Comparison of ENCODE assay signal across 7 mouse cellular contexts in genomic region chr3:138143315-138144059, GRCm38 (mm10). TPM values are rescaled to one million over a fixed set of nuclear protein-coding genes. Genes with fewer than 3 reads are reported as not detected.
A peak's percentile ranks its signal among the peaks of the same experiment; 100 is the strongest.
DNase-seq lines count a peak whose midpoint lies in the region; ATAC-seq lines count a peak whose summit lies in the region.

Trmt10a (plus strand) TSS chr3:138143448.

- H3K4me1 ChIP-seq in embryonic facial prominence, embryonic 11.5 days (ENCODE audit: control insufficient read depth, insufficient read depth, low read length) = no peaks in the 10 kb centered on the region
- peaks cover 7% of the 10 kb centered on the region; the same call in 1 of the 2 replicates for H3K4me1 ChIP-seq in limb, embryonic 10.5 days
- H3K4me1 ChIP-seq in midbrain, embryonic 13.5 days (replicated peaks) = peaks cover 7% of the 10 kb centered on the region

- WGBS in embryonic facial prominence, embryonic 11.5 days = under 1% methylated on average over 70 of the region's 70 CpGs
- WGBS in limb, embryonic 10.5 days = under 1% methylated on average over 70 of the region's 70 CpGs
- WGBS in midbrain, embryonic 13.5 days = under 1% methylated on average over 70 of the region's 70 CpGs

- no peaks in the 10 kb centered on the region for H3K36me3 ChIP-seq in embryonic facial prominence, embryonic 11.5 days (replicated peaks; ENCODE audit: control insufficient read depth, insufficient read depth, low read depth, low read length)
- H3K36me3 ChIP-seq in limb, embryonic 10.5 days = peaks cover 4% of the 10 kb centered on the region
- H3K36me3 ChIP-seq in midbrain, embryonic 13.5 days = no peaks in the 10 kb centered on the region

- peak within 1 kb of the TSS; percentile 88 for H3K9ac ChIP-seq in embryonic facial prominence, embryonic 11.5 days (replicated peaks; ENCODE audit: low read length)
- H3K9ac ChIP-seq in midbrain, embryonic 13.5 days (replicated peaks) = peak within 1 kb of the TSS; percentile 78

- peak; percentile 98 for ATAC-seq in embryonic facial prominence, embryonic 11.5 days (replicated peaks; ENCODE audit: insufficient number of reproducible peaks, low FRiP score, low TSS enrichment, low read depth)
- peak; percentile 82 for ATAC-seq in granulocyte monocyte progenitor cell, adult 5-6 weeks (replicated peaks; ENCODE audit: poor library complexity, severe bottlenecking)
- peak; percentile 98 for ATAC-seq in midbrain, embryonic 13.5 days

- peak within 1 kb of the TSS; percentile 65 for H3K4me3 ChIP-seq in embryonic facial prominence, embryonic 11.5 days (ENCODE audit: low read depth, low read length)
- H3K4me3 ChIP-seq in limb, embryonic 10.5 days = peak within 1 kb of the TSS; percentile 75
- H3K4me3 ChIP-seq in midbrain, embryonic 13.5 days (replicated peaks) = peak within 1 kb of the TSS; percentile 58

- peak within 1 kb of the TSS; percentile 66 for H3K4me2 ChIP-seq in embryonic facial prominence, embryonic 11.5 days (ENCODE audit: low read depth, low read length)
- H3K4me2 ChIP-seq in midbrain, embryonic 13.5 days (replicated peaks) = peak within 1 kb of the TSS; percentile 66

- no peaks in the 10 kb centered on the region for H3K9me3 ChIP-seq in embryonic facial prominence, embryonic 11.5 days (replicated peaks; ENCODE audit: control insufficient read depth, low read length)
- H3K9me3 ChIP-seq in limb, embryonic 10.5 days (replicated peaks) = no peaks in the 10 kb centered on the region
- H3K9me3 ChIP-seq in midbrain, embryonic 13.5 days = no peaks in the 10 kb centered on the region

- DNase-seq in adrenal gland, postnatal 14 days = peak; percentile 99
- DNase-seq in embryonic facial prominence, embryonic 11.5 days (ENCODE audit: low spot score) = peak; percentile 98
- peak; percentile 98 for DNase-seq in kidney, adult 11 months
- DNase-seq in limb, embryonic 10.5 days (ENCODE audit: low spot score) = peak; percentile 98
- DNase-seq in spleen, adult 12 weeks (ENCODE audit: low spot score) = peak; percentile 95

- peak within 1 kb of the TSS; percentile 97 for H3K27ac ChIP-seq in embryonic facial prominence, embryonic 11.5 days (replicated peaks; ENCODE audit: low read depth, low read length)
- H3K27ac ChIP-seq in limb, embryonic 10.5 days = peak within 1 kb of the TSS; percentile 98
- H3K27ac ChIP-seq in midbrain, embryonic 13.5 days = peak within 1 kb of the TSS; percentile 98

- H3K27me3 ChIP-seq in embryonic facial prominence, embryonic 11.5 days (ENCODE audit: control insufficient read depth, insufficient read depth, low read length) = no peaks in the 10 kb centered on the region
- H3K27me3 ChIP-seq in limb, embryonic 10.5 days (ENCODE audit: low read depth, poor library complexity, severe bottlenecking) = no peaks in the 10 kb centered on the region
- H3K27me3 ChIP-seq in midbrain, embryonic 13.5 days = no peaks in the 10 kb centered on the region

RNA-seq across cellular contexts. Expression of gene Trmt10a, which starts in this region (rescaled TPM):
- total RNA-seq in adrenal gland, postnatal 14 days (2021) = 11.7 and 14.7 TPM in 2 replicates
- polyA plus RNA-seq in embryonic facial prominence, embryonic 11.5 days (2014; fragmentation: Nextera tagmentation; extraction: Ambion mirVana) = 16.5 and 17.2 TPM in 2 replicates
- 3.9 and 9.1 TPM in 2 replicates for total RNA-seq in granulocyte monocyte progenitor cell, adult 5-6 weeks (2014; fragmentation: Nextera tagmentation)
- total RNA-seq in granulocyte monocyte progenitor cell, adult 5-6 weeks (2017) = 11.0 and 20.0 TPM in 2 replicates
- polyA plus RNA-seq in limb, embryonic 10.5 days (2016; fragmentation: Nextera tagmentation; extraction: Ambion mirVana) = 16.0 and 17.1 TPM in 2 replicates
- 8.9 and 9.3 TPM in 2 replicates for polyA plus RNA-seq in midbrain, embryonic 13.5 days (2015; fragmentation: Nextera tagmentation; extraction: Ambion mirVana)

Comparison
In these comparisons a context has a peak if more than half of its experiments do, and no peak if none do; other contexts are left out.
1. Peak in every context shown above with its lines: DNase-seq, ATAC-seq, H3K4me3 ChIP-seq and H3K27ac ChIP-seq.